In the genomic region with DNA sequence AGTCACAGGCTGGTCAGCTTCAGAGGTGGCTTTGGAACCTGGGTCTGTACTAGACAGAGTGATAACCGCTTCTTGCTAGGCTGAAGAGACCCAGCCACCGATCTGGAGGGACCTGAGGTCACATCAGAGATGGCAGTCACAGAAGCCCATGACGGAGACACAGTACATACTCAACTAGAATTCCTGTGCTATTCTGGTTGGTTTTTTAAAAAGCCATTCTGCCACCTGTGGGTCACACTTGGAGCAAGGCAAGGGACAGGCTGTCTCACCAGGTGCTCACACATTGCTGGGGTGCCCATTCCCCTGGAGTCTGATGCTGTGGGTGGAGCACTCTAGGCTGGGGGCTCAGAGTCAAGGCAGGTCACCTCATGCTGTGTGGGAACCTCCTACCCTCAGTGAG, we compare ENCODE assay signal across 11 mouse cellular contexts. TPM values are rescaled to one million over a fixed set of nuclear protein-coding genes. Genes with fewer than 3 reads are reported as not detected.
DNase-seq lines count a peak whose midpoint lies in the region; ATAC-seq and TF ChIP-seq lines count a peak whose summit lies in the region.
"Had no signal": no experiment of that assay in that cellular context is flagged by ENCODE, and none has a peak within 500 bp of the region (broad histone marks: within the 10 kb centered on the region; RNA-seq: fewer than 3 reads in every experiment).

No protein-coding gene starts in this region.

- intact Hi-C loops in heart, postnatal 14 days (cut with DNase I) = loop anchor here (5.0 kb wide), 2 partner anchors 34 to 36 kb away; no protein-coding TSS in a partner anchor

- peak overlapping the region; percentile 99 for H3K4me2 ChIP-seq in heart, postnatal 0 days (ENCODE audit: low read depth, low read length)
- peak overlapping the region; percentile 100 for H3K4me2 ChIP-seq in intestine, postnatal 0 days (replicated peaks; ENCODE audit: low read depth)
- peak overlapping the region; percentile 97 for H3K4me2 ChIP-seq in stomach, postnatal 0 days (replicated peaks; ENCODE audit: low read depth)

- H3K27ac ChIP-seq in heart, postnatal 0 days (ENCODE audit: low read depth) = no peak overlapping the region
- no peak overlapping the region for H3K27ac ChIP-seq in intestine, postnatal 0 days (ENCODE audit: low read depth, low read length)
- H3K27ac ChIP-seq in stomach, postnatal 0 days (replicated peaks) = no peak overlapping the region

- ATAC-seq in heart, postnatal 0 days (ENCODE audit: insufficient read depth, low read depth) = no peak
- no peak for ATAC-seq in intestine, postnatal 0 days
- ATAC-seq in stomach, postnatal 0 days (ENCODE audit: low FRiP score, low TSS enrichment) = no peak

- WGBS in heart, postnatal 0 days = 40% methylated on average over 3 of the region's 3 CpGs
- WGBS in intestine, postnatal 0 days = 62% methylated on average over 3 of the region's 3 CpGs
- WGBS in stomach, postnatal 0 days = 62% methylated on average over 3 of the region's 3 CpGs

- TF ChIP-seq EP300 in heart, postnatal 0 days (IDR thresholded peaks at IDR 0.05; ENCODE audit: low read depth) = no peak
- TF ChIP-seq EP300 in stomach, postnatal 0 days (optimal IDR thresholded peaks at IDR 0.05) = no peak

- no peaks in the 10 kb centered on the region for H3K36me3 ChIP-seq in heart, postnatal 0 days (replicated peaks; ENCODE audit: control insufficient read depth, insufficient read depth, low read length)
- no peaks in the 10 kb centered on the region; the same call in 1 of the 2 replicates for H3K36me3 ChIP-seq in intestine, postnatal 0 days (ENCODE audit: control insufficient read depth, insufficient read depth)
- H3K36me3 ChIP-seq in stomach, postnatal 0 days (ENCODE audit: control insufficient read depth, insufficient read depth, low read length) = no peaks in the 10 kb centered on the region

- peak overlapping the region; percentile 65 for H3K4me3 ChIP-seq in heart, postnatal 0 days (ENCODE audit: low read depth, low read length)
- peak overlapping the region; percentile 77 for H3K4me3 ChIP-seq in intestine, postnatal 0 days (ENCODE audit: low read depth, low read length)
- peak overlapping the region; percentile 77 for H3K4me3 ChIP-seq in stomach, postnatal 0 days (ENCODE audit: low read depth, low read length)

- H3K9ac ChIP-seq in heart, postnatal 0 days (replicated peaks; ENCODE audit: low read depth, low read length) = no peak overlapping the region
- H3K9ac ChIP-seq in intestine, postnatal 0 days (ENCODE audit: low read depth, low read length) = no peak overlapping the region
- 0 out of 2 replicates have a peak overlapping the region, but pooled peaks have one; percentile 83 for H3K9ac ChIP-seq in stomach, postnatal 0 days (ENCODE audit: low read length)

- H3K4me1 ChIP-seq in heart, postnatal 0 days (ENCODE audit: control insufficient read depth, insufficient read depth) = peaks cover 28% of the 10 kb centered on the region; the same call in 1 of the 2 replicates
- peaks cover 13% of the 10 kb centered on the region for H3K4me1 ChIP-seq in intestine, postnatal 0 days (replicated peaks; ENCODE audit: control insufficient read depth, insufficient read depth, low read length)
- peaks cover 3% of the 10 kb centered on the region; the same call in 1 of the 2 replicates for H3K4me1 ChIP-seq in stomach, postnatal 0 days (replicated peaks; ENCODE audit: control insufficient read depth, insufficient read depth)

- no peak for DNase-seq in heart, postnatal 0 days (ENCODE audit: low spot score)
- no peak for DNase-seq in heart, postnatal 14 days
- DNase-seq in thymus, postnatal 25 days = peak; percentile 11
- DNase-seq in thymus, postnatal 0 days (ENCODE audit: low spot score) = no peak
- no peak for DNase-seq in stomach, postnatal 0 days (ENCODE audit: low spot score)
- no peak for DNase-seq in cerebellum, adult 8-10 months
- no peak for DNase-seq in natural killer cell, adult 2 months (ENCODE audit: low spot score in 2 of 2)
- DNase-seq: adrenal gland, postnatal 25 days; cerebellum, postnatal 36 days; right cerebral cortex, postnatal 4 days had no signal

- no peak for TF ChIP-seq CTCF in heart, postnatal 0 days (IDR thresholded peaks at IDR 0.05; ENCODE audit: low read depth)
- peak; percentile 33 for TF ChIP-seq CTCF in intestine, postnatal 0 days (IDR thresholded peaks at IDR 0.05; ENCODE audit: low read depth)
- TF ChIP-seq CTCF in stomach, postnatal 0 days (IDR thresholded peaks at IDR 0.05; ENCODE audit: low read depth) = peak; percentile 30; the same call in 1 of the 2 replicates

- H3K9me3 ChIP-seq in heart, postnatal 0 days (replicated peaks; ENCODE audit: control insufficient read depth, low read length) = no peaks in the 10 kb centered on the region
- no peaks in the 10 kb centered on the region for H3K9me3 ChIP-seq in intestine, postnatal 0 days (ENCODE audit: control insufficient read depth)
- H3K9me3 ChIP-seq in stomach, postnatal 0 days (ENCODE audit: control insufficient read depth, low read length) = no peaks in the 10 kb centered on the region

- 0 out of 2 replicates have a peak, but pooled peaks cover 3% of the 10 kb centered on the region for H3K27me3 ChIP-seq in heart, postnatal 0 days (ENCODE audit: control insufficient read depth, insufficient read depth, low read length)
- H3K27me3 ChIP-seq in intestine, postnatal 0 days (replicated peaks; ENCODE audit: control insufficient read depth, insufficient read depth, low read length) = no peaks in the 10 kb centered on the region; the same call in 1 of the 2 replicates
- no peaks in the 10 kb centered on the region for H3K27me3 ChIP-seq in stomach, postnatal 0 days (ENCODE audit: control insufficient read depth, insufficient read depth, low read length)

RNA-seq across cellular contexts. Expression of gene Neurl1b, which starts 1.5 kb away (rescaled TPM):
- total RNA-seq in heart, postnatal 0 days (2014; rRNA removed; ENCODE audit: low replicate concordance) = 66.1 and 143 TPM in 2 replicates
- polyA plus RNA-seq in heart, postnatal 0 days (2015; fragmentation: Nextera tagmentation; extraction: Ambion mirVana) = 1.2 and 1.6 TPM in 2 replicates
- 10 to 100 TPM in 1 of 2 experiments, 1 to 10 TPM in 1; 8.9 to 12.3 TPM for total RNA-seq in heart, postnatal 14 days (2021)
- polyA plus RNA-seq in thymus, postnatal 0 days (2015; fragmentation: Nextera tagmentation; extraction: Ambion mirVana) = 0.39 and 1.3 TPM in 2 replicates
- polyA plus RNA-seq in intestine, postnatal 0 days (2015; fragmentation: Nextera tagmentation; extraction: Ambion mirVana) = 1.5 TPM in 2 replicates
- polyA plus RNA-seq in stomach, postnatal 0 days (2015; fragmentation: Nextera tagmentation; extraction: Ambion mirVana) = 1.1 and 1.4 TPM in 2 replicates
